Mouse (Mus musculus) myocyte (in vitro differentiated cells): ENCODE data around the gene Papss2. TPM values are rescaled to one million over a fixed set of nuclear protein-coding genes. Genes with fewer than 3 reads are reported as not detected.

ENCODE experiments used
- H3K27me3 ChIP-seq: one replicate; pipeline ENCODE4 v1.6.1; 2011; ENCODE audit not compliant: control insufficient read depth, insufficient read depth, insufficient read length
- H3K36me3 ChIP-seq: one replicate; pipeline ENCODE4 v1.6.1; 2011; ENCODE audit not compliant: control insufficient read depth, insufficient read depth
- H3K4me2 ChIP-seq: one replicate; pipeline ENCODE4 v1.6.1; 2011; ENCODE audit warnings: low read depth, control low read depth
- H3K4me3 ChIP-seq: one replicate; pipeline ENCODE4 v1.5.1; 2011; ENCODE audit warnings: mild to moderate bottlenecking, control low read depth, moderate library complexity
- H3K79me2 ChIP-seq: one replicate; pipeline ENCODE4 v1.6.1; 2011; ENCODE audit not compliant: control insufficient read depth, insufficient read depth
- H3ac ChIP-seq: one replicate; pipeline ENCODE4 v1.6.1; 2011; ENCODE audit not compliant: control insufficient read depth, insufficient read length
- CEBPB ChIP-seq: IDR thresholded peaks from 2 replicates; pipeline ENCODE4 v1.6.1; 2011; ENCODE audit warnings: mild to moderate bottlenecking, moderate library complexity; ENCODE audit not compliant: poor library complexity, insufficient read depth, severe bottlenecking
- E2F4 ChIP-seq: IDR thresholded peaks from one replicate; pipeline ENCODE4 v1.6.1; 2011; ENCODE audit warnings: mild to moderate bottlenecking, control low read depth, moderate library complexity; ENCODE audit not compliant: insufficient read depth
- MAX ChIP-seq: IDR thresholded peaks from one replicate; pipeline ENCODE4 v1.6.1; 2011; ENCODE audit warnings: low read depth, mild to moderate bottlenecking, control low read depth
- MYOD1 ChIP-seq, 3 experiments: IDR thresholded peaks; one replicate each; pipeline ENCODE4 v1.6.1; 2011; ENCODE audit warnings: control low read depth in 2 of 3, low read depth in 2 of 3, mild to moderate bottlenecking in 2 of 3, moderate library complexity in 1 of 3; ENCODE audit not compliant: insufficient read length in 2 of 3, control insufficient read depth in 1 of 3
- MYOG ChIP-seq, 3 experiments: IDR thresholded peaks; one replicate each; pipeline ENCODE4 v1.6.1; 2011; ENCODE audit warnings: control low read depth in 2 of 3, low read depth in 2 of 3, mild to moderate bottlenecking in 2 of 3; ENCODE audit not compliant: insufficient read length in 2 of 3, control insufficient read depth in 1 of 3, insufficient read depth in 1 of 3
- POLR2A ChIP-seq: IDR thresholded peaks from one replicate; pipeline ENCODE4 v1.6.1; 2011; ENCODE audit warnings: low read depth, mild to moderate bottlenecking, control low read depth, moderate library complexity; ENCODE audit not compliant: insufficient read length
- POLR2AphosphoS2 ChIP-seq: IDR thresholded peaks from one replicate; pipeline ENCODE4 v1.6.1; 2011; ENCODE audit warnings: low read depth, control low read depth; ENCODE audit not compliant: insufficient read length
- REST ChIP-seq: IDR thresholded peaks from one replicate; pipeline ENCODE4 v1.6.1; 2011; ENCODE audit warnings: mild to moderate bottlenecking, control low read depth, moderate library complexity; ENCODE audit not compliant: insufficient read depth, insufficient read length
- SRF ChIP-seq: IDR thresholded peaks from one replicate; pipeline ENCODE4 v1.6.1; 2011; ENCODE audit warnings: low read depth; ENCODE audit not compliant: control insufficient read depth, insufficient read length
- TCF12 ChIP-seq: IDR thresholded peaks from one replicate; pipeline ENCODE4 v1.6.1; 2011; ENCODE audit warnings: mild to moderate bottlenecking, control low read depth; ENCODE audit not compliant: poor library complexity, insufficient read depth, severe bottlenecking
- TCF3 ChIP-seq: IDR thresholded peaks from one replicate; pipeline ENCODE4 v1.6.1; 2011; ENCODE audit warnings: low read depth, control low read depth; ENCODE audit not compliant: insufficient read length
- USF1 ChIP-seq: IDR thresholded peaks from one replicate; pipeline ENCODE4 v1.6.1; 2011; ENCODE audit warnings: low read depth, mild to moderate bottlenecking, control low read depth, moderate library complexity
- polyA plus RNA-seq: library from polyadenylated mRNA; unstranded; fragments of >200 nt; fragmentation: generic; extraction: Trizol; gene quantifications from one replicate; pipeline ENCODE4 v1.2.1, GENCODE M21; 2012; ENCODE audit warnings: missing spikeins

Papss2 gene
- polyA plus RNA-seq, 1 experiment: 0.47 TPM

- no peaks in the 10 kb centered on the region for H3K27me3 ChIP-seq
- no peaks in the 10 kb centered on the region for H3K36me3 ChIP-seq
- no peak overlapping the region for H3ac ChIP-seq
- no peak overlapping the region for H3K4me2 ChIP-seq
- TF ChIP-seq CEBPB: no peak
- TF ChIP-seq REST: no peak
- TF ChIP-seq POLR2A: no peak
- TF ChIP-seq MYOG (IDR thresholded peaks at IDR 0.05; ENCODE audit: control insufficient read depth in 1 of 3, insufficient read depth in 1 of 3, insufficient read length in 2 of 3, low read depth in 2 of 3): no peak
- TF ChIP-seq MAX: no peak
- no peak for TF ChIP-seq E2F4
- no peak for TF ChIP-seq TCF12
- TF ChIP-seq USF1: no peak
- TF ChIP-seq TCF3: no peak
- no peak for TF ChIP-seq MYOD1 (IDR thresholded peaks at IDR 0.05; ENCODE audit: control insufficient read depth in 1 of 3, insufficient read length in 2 of 3, low read depth in 2 of 3)
- H3K4me3 ChIP-seq: no peak overlapping the region
- no peaks in the 10 kb centered on the region for H3K79me2 ChIP-seq
Measured at GRCm38 (mm10) chr19:32568961-32569653, 26.5 kb upstream of the Papss2 start.

- no peaks in the 10 kb centered on the region for H3K36me3 ChIP-seq
- H3K27me3 ChIP-seq: no peaks in the 10 kb centered on the region
- H3ac ChIP-seq: no peak overlapping the region
- no peaks in the 10 kb centered on the region for H3K79me2 ChIP-seq
- H3K4me3 ChIP-seq: no peak overlapping the region
- H3K4me2 ChIP-seq: no peak overlapping the region
- TF ChIP-seq MAX (no peak), REST (no peak), CEBPB (no peak), MYOG (IDR thresholded peaks at IDR 0.05; ENCODE audit: control insufficient read depth in 1 of 3, insufficient read depth in 1 of 3, insufficient read length in 2 of 3, low read depth in 2 of 3) (no peak), POLR2A (no peak), E2F4 (no peak), TCF12 (no peak)
Measured at GRCm38 (mm10) chr19:32569725-32570124, 25.9 kb upstream of the Papss2 start.

- no peak overlapping the region for H3K4me3 ChIP-seq
- TF ChIP-seq USF1 (no peak), MYOD1 (IDR thresholded peaks at IDR 0.05; ENCODE audit: control insufficient read depth in 1 of 3, insufficient read length in 2 of 3, low read depth in 2 of 3) (no peak), E2F4 (no peak)
- no peaks in the 10 kb centered on the region for H3K79me2 ChIP-seq
- H3ac ChIP-seq: no peak overlapping the region
- no peak overlapping the region for H3K4me2 ChIP-seq
- H3K36me3 ChIP-seq: no peaks in the 10 kb centered on the region
- H3K27me3 ChIP-seq: no peaks in the 10 kb centered on the region
Measured at GRCm38 (mm10) chr19:32572191-32572590, 23.4 kb upstream of the Papss2 start.

- Histone ChIP-seq H3K27me3 (no peaks in the 10 kb centered on the region), H3K4me2 (no peak overlapping the region), H3K36me3 (no peaks in the 10 kb centered on the region), H3K4me3 (no peak overlapping the region), H3K79me2 (no peaks in the 10 kb centered on the region), H3ac (no peak overlapping the region)
- TF ChIP-seq MYOD1 (IDR thresholded peaks at IDR 0.05; ENCODE audit: control insufficient read depth in 1 of 3, insufficient read length in 2 of 3, low read depth in 2 of 3): no peak
- TF ChIP-seq TCF12: no peak
- TF ChIP-seq REST: no peak
- no peak for TF ChIP-seq CEBPB
- no peak for TF ChIP-seq MYOG (IDR thresholded peaks at IDR 0.05; ENCODE audit: control insufficient read depth in 1 of 3, insufficient read depth in 1 of 3, insufficient read length in 2 of 3, low read depth in 2 of 3)
- TF ChIP-seq TCF3: no peak
- TF ChIP-seq E2F4: no peak
- TF ChIP-seq SRF: no peak
- TF ChIP-seq POLR2A: no peak
- no peak for TF ChIP-seq POLR2AphosphoS2
- no peak for TF ChIP-seq USF1
Measured at GRCm38 (mm10) chr19:32573259-32573658, 22.3 kb upstream of the Papss2 start.

- Histone ChIP-seq H3ac (no peak overlapping the region), H3K4me3 (no peak overlapping the region), H3K36me3 (no peaks in the 10 kb centered on the region), H3K27me3 (no peaks in the 10 kb centered on the region), H3K4me2 (no peak overlapping the region), H3K79me2 (no peaks in the 10 kb centered on the region)
- no peak for TF ChIP-seq MAX
- TF ChIP-seq TCF12: no peak
- TF ChIP-seq MYOD1 (IDR thresholded peaks at IDR 0.05; ENCODE audit: control insufficient read depth in 1 of 3, insufficient read length in 2 of 3, low read depth in 2 of 3): no peak
- no peak for TF ChIP-seq SRF
- no peak for TF ChIP-seq REST
- no peak for TF ChIP-seq POLR2AphosphoS2
Measured at GRCm38 (mm10) chr19:32574846-32575245, 20.7 kb upstream of the Papss2 start.
